Mouse (Mus musculus): ENCODE measurements around the gene Fam122a. TPM values are rescaled to one million over a fixed set of nuclear protein-coding genes. Genes with fewer than 3 reads are reported as not detected.
A peak's percentile ranks its signal among the peaks of the same experiment; 100 is the strongest.

The Fam122a gene
- polyA plus RNA-seq, 1 experiment from 2014 or later = 50.9 TPM

DNA sequence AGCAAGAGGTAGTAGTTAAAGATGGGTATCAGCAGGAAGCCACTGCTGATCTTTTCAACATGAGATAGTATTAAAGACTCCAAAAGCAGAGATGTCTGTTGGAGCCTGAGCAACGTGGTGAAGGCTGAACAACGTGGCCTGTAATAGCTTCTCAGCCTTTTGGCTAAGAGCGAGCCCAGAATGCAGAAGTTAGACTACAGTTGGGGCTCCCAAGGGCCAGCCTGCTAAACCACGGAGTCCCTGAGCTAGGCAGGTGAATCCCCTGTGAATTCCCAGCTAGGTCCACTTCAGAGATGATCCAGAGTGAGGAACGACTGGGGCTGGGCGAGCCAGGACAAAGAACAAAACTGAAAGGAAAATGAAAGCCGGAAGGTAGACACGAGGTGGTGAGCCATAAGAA, 26.4 kb downstream of the Fam122a start:
- WGBS = 92% methylated on average over 8 of the region's 8 CpGs
- DNase-seq (ENCODE audit: low spot score) = no peak
- Histone ChIP-seq H3K9me3 (no peaks in the 10 kb centered on the region), H3K4me1 (peaks cover 34% of the 10 kb centered on the region), H3K27ac (no peak overlapping the region), H3K36me3 (no peaks in the 10 kb centered on the region), H3K27me3 (ENCODE audit: insufficient read depth, poor library complexity, severe bottlenecking) (no peaks in the 10 kb centered on the region), H3K4me3 (no peak overlapping the region)

DNA sequence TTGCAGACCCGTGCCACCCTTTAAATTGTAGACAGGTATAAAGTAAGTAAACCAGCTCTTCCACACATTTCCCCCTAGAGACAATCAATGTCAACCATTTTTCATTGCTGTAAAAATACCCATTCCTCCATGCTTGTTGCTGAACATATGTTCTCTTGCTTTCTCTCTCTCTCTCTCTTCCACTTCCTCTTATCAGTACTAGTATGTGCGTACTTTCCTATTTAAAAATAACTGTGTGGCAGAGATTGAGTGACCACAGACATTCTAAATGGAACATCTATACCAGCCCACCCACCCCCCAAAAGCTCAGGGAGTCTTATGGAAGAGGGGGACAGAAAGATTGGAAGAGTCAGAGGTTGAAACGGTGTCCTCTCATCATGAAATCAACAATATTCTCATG, 32.8 kb downstream of the Fam122a start:
- Histone ChIP-seq H3K4me3 (no peak overlapping the region), H3K27ac (0 out of 2 replicates have a peak overlapping the region, but pooled peaks have one; percentile 22), H3K27me3 (ENCODE audit: insufficient read depth, poor library complexity, severe bottlenecking) (no peaks in the 10 kb centered on the region), H3K36me3 (peaks cover 10% of the 10 kb centered on the region; the same call in 1 of the 2 replicates), H3K4me1 (peaks cover 13% of the 10 kb centered on the region; the same call in 1 of the 2 replicates), H3K9me3 (no peaks in the 10 kb centered on the region)
- 66% methylated on average over 3 of the region's 3 CpGs for WGBS
- no peak for DNase-seq (ENCODE audit: low spot score)

DNA sequence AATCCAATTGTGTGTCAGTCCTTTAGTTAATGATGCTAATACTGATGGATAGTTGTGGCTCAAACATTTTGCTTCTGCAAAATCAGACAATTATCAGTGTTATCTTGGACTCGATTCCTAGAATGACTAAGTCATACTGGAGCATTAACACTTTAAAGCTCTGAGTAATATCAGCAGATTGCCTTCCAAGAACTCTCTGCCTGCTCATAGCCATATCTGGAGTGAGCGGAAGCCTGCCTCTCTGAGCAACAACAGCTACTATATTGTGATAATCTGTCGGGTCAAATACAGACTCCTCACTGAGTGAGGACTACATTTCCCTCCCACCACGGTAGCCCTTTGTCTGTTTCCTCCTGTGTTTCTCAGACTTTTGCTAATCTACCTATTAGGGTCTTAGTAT, 37.4 kb downstream of the Fam122a start:
- peaks cover 10% of the 10 kb centered on the region; the same call in 1 of the 2 replicates for H3K36me3 ChIP-seq
- peak; percentile 81 for DNase-seq (ENCODE audit: low spot score)
- H3K27me3 ChIP-seq (ENCODE audit: insufficient read depth, poor library complexity, severe bottlenecking) = no peaks in the 10 kb centered on the region
- no peaks in the 10 kb centered on the region for H3K9me3 ChIP-seq
- H3K27ac ChIP-seq = peak overlapping the region; percentile 56; the same call in 1 of the 2 replicates
- peaks cover 12% of the 10 kb centered on the region; the same call in 1 of the 2 replicates for H3K4me1 ChIP-seq
- WGBS = 35% methylated on average over 4 of the region's 4 CpGs
- no peak overlapping the region for H3K4me3 ChIP-seq

DNA sequence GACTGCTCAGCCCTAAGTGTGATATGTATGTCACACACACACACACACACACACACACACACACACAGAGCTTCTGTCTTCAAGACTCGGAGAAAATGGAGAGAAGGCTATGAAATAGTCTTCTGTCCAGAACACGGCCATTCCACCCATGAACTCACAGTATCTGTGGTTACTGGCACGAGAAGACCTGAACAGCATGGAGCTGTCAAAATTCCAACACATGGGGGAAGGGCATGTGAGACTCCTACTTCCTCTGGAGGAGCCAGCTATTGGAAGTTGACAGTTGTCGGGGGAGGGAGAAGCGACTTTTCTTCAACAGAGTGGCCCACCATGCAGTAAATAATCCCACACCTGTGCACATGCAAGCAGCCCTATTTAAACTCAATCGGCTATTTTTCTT, 42.9 kb downstream of the Fam122a start:
- Histone ChIP-seq H3K4me3 (no peak overlapping the region), H3K9me3 (no peaks in the 10 kb centered on the region), H3K27me3 (ENCODE audit: insufficient read depth, poor library complexity, severe bottlenecking) (no peaks in the 10 kb centered on the region), H3K4me1 (peaks cover 20% of the 10 kb centered on the region), H3K27ac (no peak overlapping the region), H3K36me3 (no peaks in the 10 kb centered on the region)
- WGBS = 68% methylated on average over 6 of the region's 6 CpGs
- DNase-seq (ENCODE audit: low spot score) = no peak

DNA sequence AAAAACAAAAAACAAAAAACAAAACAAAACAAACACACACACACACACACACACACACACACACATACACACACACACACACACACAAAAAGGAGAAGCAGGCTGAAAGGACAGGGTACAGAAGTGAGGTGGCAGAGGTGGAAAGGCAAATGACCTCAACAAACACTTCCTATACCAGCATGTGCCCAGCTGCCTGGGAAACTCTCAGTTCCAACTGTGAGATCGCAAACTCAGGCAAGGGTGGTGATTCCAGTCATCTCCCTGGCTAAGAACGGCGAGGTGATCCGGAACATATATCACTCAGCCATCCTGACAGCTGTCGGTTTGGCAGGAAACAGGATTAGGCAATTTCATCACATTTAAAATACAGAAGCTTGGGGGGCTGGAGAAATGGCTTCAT, 44.7 kb downstream of the Fam122a start:
- Histone ChIP-seq H3K4me1 (peaks cover 20% of the 10 kb centered on the region), H3K4me3 (no peak overlapping the region), H3K27ac (no peak overlapping the region), H3K36me3 (no peaks in the 10 kb centered on the region), H3K27me3 (ENCODE audit: insufficient read depth, poor library complexity, severe bottlenecking) (no peaks in the 10 kb centered on the region), H3K9me3 (no peaks in the 10 kb centered on the region)
- peak; percentile 41 for DNase-seq (ENCODE audit: low spot score)
- WGBS = 77% methylated on average over 5 of the region's 5 CpGs

DNA sequence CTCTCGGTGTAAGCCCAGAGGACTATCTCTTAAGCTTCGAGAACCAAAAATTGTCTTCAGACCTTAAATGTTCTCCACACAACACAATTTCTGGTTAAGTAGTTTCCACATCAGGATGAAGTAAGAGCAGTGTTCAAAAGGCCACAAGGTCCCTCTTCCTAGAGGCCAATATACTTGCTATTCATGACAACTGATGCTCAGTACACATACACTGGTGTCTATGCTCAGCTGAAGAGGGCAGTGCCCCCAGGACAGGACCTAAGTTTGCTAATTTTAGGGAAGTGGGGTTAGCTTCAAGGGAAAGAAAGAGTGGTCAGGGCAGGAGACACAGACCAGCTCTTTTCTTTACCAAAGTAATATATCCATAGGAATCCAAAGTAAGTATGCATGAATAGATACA, 45.8 kb downstream of the Fam122a start:
- Histone ChIP-seq H3K4me1 (peaks cover 30% of the 10 kb centered on the region), H3K9me3 (no peaks in the 10 kb centered on the region), H3K27ac (no peak overlapping the region), H3K36me3 (no peaks in the 10 kb centered on the region), H3K4me3 (no peak overlapping the region), H3K27me3 (ENCODE audit: insufficient read depth, poor library complexity, severe bottlenecking) (no peaks in the 10 kb centered on the region)
- WGBS = 91% methylated on average over 2 of the region's 2 CpGs
- DNase-seq (ENCODE audit: low spot score) = peak; percentile 45

DNA sequence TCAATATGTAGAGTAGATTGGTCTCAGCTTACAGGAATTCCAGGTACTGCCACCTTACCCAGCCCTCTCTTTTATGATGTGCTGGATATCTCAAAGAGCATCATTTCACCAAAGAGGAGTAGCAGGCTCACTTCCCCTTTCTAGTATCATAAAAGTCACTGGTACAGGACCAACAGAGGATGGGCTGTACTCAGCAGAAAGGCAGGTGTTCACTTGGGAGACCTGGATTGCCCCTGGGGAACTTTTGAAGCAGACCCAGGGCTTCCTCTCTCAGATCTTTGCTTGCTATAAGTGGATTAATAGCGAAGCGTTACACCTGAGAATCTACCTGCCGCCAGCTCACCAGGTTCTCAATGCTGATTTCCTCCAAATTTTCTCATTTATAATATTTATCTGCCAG, 49.1 kb downstream of the Fam122a start:
- Histone ChIP-seq H3K9me3 (no peaks in the 10 kb centered on the region), H3K4me3 (no peak overlapping the region), H3K27ac (no peak overlapping the region), H3K4me1 (peaks cover 16% of the 10 kb centered on the region), H3K27me3 (ENCODE audit: insufficient read depth, poor library complexity, severe bottlenecking) (no peaks in the 10 kb centered on the region), H3K36me3 (no peaks in the 10 kb centered on the region)
- peak; percentile 53 for DNase-seq (ENCODE audit: low spot score)
- WGBS = 97% methylated on average over 3 of the region's 3 CpGs

DNA sequence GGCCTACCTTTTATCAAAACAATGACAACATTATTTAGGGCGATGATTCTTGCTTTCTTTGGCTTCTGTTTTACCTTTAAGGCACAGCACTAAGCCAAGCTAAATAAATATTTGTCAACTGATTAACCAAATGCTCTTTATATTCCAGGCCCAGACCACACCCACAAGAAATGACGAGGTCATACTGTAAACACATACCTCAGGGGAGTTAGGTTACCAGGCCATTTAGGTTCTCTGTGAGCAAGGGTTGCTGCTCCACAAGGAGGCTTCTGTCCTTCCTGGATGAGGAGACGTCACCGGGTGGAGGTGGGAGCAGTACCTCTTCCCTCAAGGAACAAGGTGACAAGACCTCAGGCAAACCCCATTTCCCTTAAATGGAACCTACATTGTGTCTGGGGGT, 49.9 kb downstream of the Fam122a start:
- H3K4me1 ChIP-seq = peaks cover 12% of the 10 kb centered on the region
- H3K27ac ChIP-seq = peak overlapping the region; percentile 73; the same call in 1 of the 2 replicates
- WGBS = 56% methylated on average over 4 of the region's 4 CpGs
- H3K9me3 ChIP-seq = no peaks in the 10 kb centered on the region
- peak; percentile 61 for DNase-seq (ENCODE audit: low spot score)
- no peak overlapping the region for H3K4me3 ChIP-seq
- H3K36me3 ChIP-seq = no peaks in the 10 kb centered on the region
- no peaks in the 10 kb centered on the region for H3K27me3 ChIP-seq (ENCODE audit: insufficient read depth, poor library complexity, severe bottlenecking)

DNA sequence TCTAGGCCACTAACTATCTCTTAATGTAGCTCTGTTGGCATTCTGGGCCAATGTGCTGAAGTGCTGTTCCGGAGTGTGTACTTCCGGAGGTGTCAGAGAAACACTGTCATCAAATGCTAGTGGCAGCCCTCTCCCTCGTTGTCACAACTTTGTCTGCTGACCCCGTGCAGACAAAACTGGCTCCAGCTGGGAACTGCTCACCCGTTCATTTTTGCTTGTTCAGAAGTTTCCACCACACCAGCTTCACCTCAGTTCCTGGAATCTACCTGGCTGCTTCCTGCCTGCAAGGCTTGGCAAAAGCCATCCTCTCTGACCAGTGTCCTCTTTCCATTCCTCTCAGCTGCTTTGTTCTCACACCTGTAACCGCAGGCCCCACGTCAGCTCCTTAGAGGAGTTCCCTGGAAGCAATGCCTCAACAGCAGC, 50.4 kb downstream of the Fam122a start:
- Histone ChIP-seq H3K9me3 (no peaks in the 10 kb centered on the region), H3K4me1 (peaks cover 12% of the 10 kb centered on the region), H3K36me3 (no peaks in the 10 kb centered on the region), H3K4me3 (no peak overlapping the region), H3K27me3 (ENCODE audit: insufficient read depth, poor library complexity, severe bottlenecking) (no peaks in the 10 kb centered on the region), H3K27ac (peak overlapping the region; percentile 73; the same call in 1 of the 2 replicates)
- DNase-seq (ENCODE audit: low spot score) = peak; percentile 80
- WGBS = 56% methylated on average over 7 of the region's 7 CpGs

Other genes with a start within 250 kb of the Fam122a start
- gene Fxn, start 196.8 kb downstream of the Fam122a start, polyA plus RNA-seq (2016; fragmentation: Nextera tagmentation; extraction: Ambion mirVana) = 71.9 and 73.4 TPM in 2 replicates
- gene Pip5k1b, start 78.5 kb upstream of the Fam122a start, polyA plus RNA-seq (2016; fragmentation: Nextera tagmentation; extraction: Ambion mirVana) = 6.3 and 7.7 TPM in 2 replicates
- gene Tmem252, start 196.7 kb upstream of the Fam122a start, polyA plus RNA-seq (2016; fragmentation: Nextera tagmentation; extraction: Ambion mirVana) = 2.7 and 3.1 TPM in 2 replicates

Data from heart, embryonic 10.5 days (tissue).